24 mouse cellular contexts compared by ENCODE assay signal in the genomic region with DNA sequence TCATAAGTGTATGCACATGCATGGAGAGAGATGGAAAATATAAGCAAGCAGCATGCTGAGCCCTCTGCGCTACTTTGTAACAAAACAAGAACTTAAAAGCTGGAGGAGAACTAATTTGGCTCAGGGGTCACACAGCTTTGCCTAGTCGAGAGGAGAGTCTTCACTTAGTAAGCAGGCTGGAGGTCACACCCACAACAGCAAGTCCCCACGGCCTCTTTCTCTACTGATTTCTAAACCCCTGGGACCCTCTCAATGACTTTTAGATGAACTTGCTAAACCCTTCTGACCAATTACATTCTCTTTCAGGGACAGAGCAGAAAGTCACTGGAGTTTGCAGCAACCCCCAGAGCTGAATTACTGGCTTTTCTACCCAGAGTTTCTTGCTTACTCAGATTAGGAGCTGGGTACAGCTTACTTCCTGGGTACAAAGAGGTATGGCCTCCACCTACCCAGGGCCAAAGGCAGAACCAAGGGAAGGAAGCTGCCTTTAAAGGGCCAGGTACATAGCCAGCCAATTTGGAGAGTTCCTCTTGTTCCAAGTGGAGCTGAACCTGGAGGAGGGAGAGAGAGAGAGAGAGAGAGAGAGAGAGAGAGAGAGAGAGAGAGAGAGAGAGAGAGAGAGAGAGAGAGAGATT. TPM values are rescaled to one million over a fixed set of nuclear protein-coding genes. Genes with fewer than 3 reads are reported as not detected.
"Had no signal": no experiment of that assay in that cellular context is flagged by ENCODE, and none has a peak within 500 bp of the region (broad histone marks: within the 10 kb centered on the region; RNA-seq: fewer than 3 reads in every experiment).

No protein-coding gene starts in this region.

- H3K27ac ChIP-seq: kidney, embryonic 15.5 days; limb, embryonic 10.5 days; liver, embryonic 15.5 days; midbrain, embryonic 13.5 days; neural tube, embryonic 15.5 days had no signal

- H3K36me3 ChIP-seq: kidney, embryonic 15.5 days; limb, embryonic 10.5 days; liver, embryonic 15.5 days; midbrain, embryonic 13.5 days; neural tube, embryonic 15.5 days had no signal

- DNase-seq: kidney, postnatal 14 days; lung, adult 2 months; lung, postnatal 36 days; right cerebral cortex, adult 18-20 months; right cerebral cortex, postnatal 25 days; thymus, adult 2 months; thymus, postnatal 4 days had no signal

- H3K9ac ChIP-seq: kidney, embryonic 15.5 days; liver, embryonic 15.5 days; midbrain, embryonic 13.5 days; neural tube, embryonic 15.5 days had no signal

- H3K4me3 ChIP-seq: kidney, embryonic 15.5 days; limb, embryonic 10.5 days; liver, embryonic 15.5 days; midbrain, embryonic 13.5 days; neural tube, embryonic 15.5 days had no signal

- H3K27me3 ChIP-seq: kidney, embryonic 15.5 days; liver, embryonic 15.5 days; midbrain, embryonic 13.5 days; neural tube, embryonic 15.5 days had no signal

- H3K4me1 ChIP-seq: limb, embryonic 10.5 days; liver, embryonic 15.5 days had no signal

RNA-seq across cellular contexts. Expression of gene Lim2, which starts 3.4 kb away (rescaled TPM):
- total RNA-seq: layer of hippocampus, adult 8-10 months; layer of hippocampus, postnatal 14 days; left cerebral cortex, adult 18-20 months; left cerebral cortex, postnatal 14 days; midbrain, postnatal 0 days had no signal
- polyA plus RNA-seq: kidney, embryonic 15.5 days; large intestine, adult 2 months; limb, embryonic 10.5 days; limb, embryonic 14.5 days; liver, embryonic 11.5 days; liver, embryonic 15.5 days; lung, adult 2 months; lung, postnatal 0 days; midbrain, embryonic 13.5 days; midbrain, postnatal 0 days; neural tube, embryonic 11.5 days; neural tube, embryonic 15.5 days; small intestine, adult 2 months; stomach, embryonic 14.5 days had no signal

RNA-seq across cellular contexts. Expression of gene Nkg7, which starts 12.8 kb away (rescaled TPM):
- total RNA-seq: layer of hippocampus, postnatal 14 days; left cerebral cortex, adult 18-20 months; left cerebral cortex, postnatal 14 days; midbrain, postnatal 0 days had no signal
- polyA plus RNA-seq: kidney, embryonic 15.5 days; midbrain, embryonic 13.5 days; neural tube, embryonic 11.5 days; neural tube, embryonic 15.5 days had no signal

RNA-seq across cellular contexts. Expression of gene Siglecg, which starts 16.1 kb away (rescaled TPM):
- polyA plus RNA-seq: midbrain, postnatal 0 days had no signal

RNA-seq across cellular contexts. Expression of gene Cldnd2, which starts 16.5 kb away (rescaled TPM):
- total RNA-seq: layer of hippocampus, adult 8-10 months; layer of hippocampus, postnatal 14 days; left cerebral cortex, adult 18-20 months; left cerebral cortex, postnatal 14 days; midbrain, postnatal 0 days had no signal
- polyA plus RNA-seq: kidney, embryonic 15.5 days; large intestine, adult 2 months; limb, embryonic 10.5 days; limb, embryonic 14.5 days; liver, embryonic 11.5 days; liver, embryonic 15.5 days; lung, adult 2 months; midbrain, embryonic 13.5 days; midbrain, postnatal 0 days; neural tube, embryonic 11.5 days; neural tube, embryonic 15.5 days; small intestine, adult 2 months; stomach, embryonic 14.5 days; thymus, adult 2 months had no signal
